Mouse (Mus musculus) thymus, adult 2 months (tissue): ENCODE measurements around the gene Gjc2.

Experiments
- CTCF ChIP-seq: fragments of 200-500 bp; IDR thresholded peaks from 2 replicates; pipeline ENCODE4 v1.5.1; 2012; ENCODE audit warnings: mild to moderate bottlenecking, control low read depth, low read length, moderate library complexity, borderline replicate concordance; ENCODE audit not compliant: control insufficient read depth, poor library complexity, insufficient read depth; ENCODE audit errors: extremely low read depth
- POLR2A ChIP-seq: fragments of 200-500 bp; IDR thresholded peaks from 2 replicates; pipeline ENCODE4 v1.6.1; 2012; ENCODE audit warnings: mild to moderate bottlenecking, low read length, control low read depth, moderate library complexity; ENCODE audit not compliant: control insufficient read depth, poor library complexity, insufficient read depth; ENCODE audit errors: extremely low read depth

DNA sequence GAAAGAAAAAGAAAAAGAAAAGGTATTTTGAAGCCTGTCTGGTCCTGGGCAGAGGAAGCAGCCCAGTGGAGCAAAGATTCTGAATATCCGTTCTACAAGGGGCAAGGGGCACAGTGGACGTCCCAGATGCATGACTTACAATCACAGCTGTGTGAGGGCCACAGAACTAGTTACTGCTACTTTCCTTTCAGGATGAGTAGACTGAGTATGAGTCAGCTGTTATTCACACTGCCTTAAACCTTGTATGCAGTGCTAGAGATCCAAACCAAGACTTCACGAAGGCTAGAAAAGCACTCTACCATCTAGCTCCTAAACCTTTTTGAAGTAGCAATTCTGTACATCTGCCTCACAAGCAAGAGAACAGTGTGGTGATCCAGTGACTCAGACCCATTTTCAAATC lies 43.2 kb upstream of the Gjc2 start:
- no peak for TF ChIP-seq CTCF
- no peak for TF ChIP-seq POLR2A
